Mouse (Mus musculus) CH12.LX (cell line): ENCODE data around the gene Nrp2. TPM values are rescaled to one million over a fixed set of nuclear protein-coding genes. Genes with fewer than 3 reads are reported as not detected.

Source experiments
- DNase-seq: peaks from one replicate; pipeline ENCODE4 v3.0.0-alpha.2; 2013; ENCODE audit errors: extremely low read depth
- H3K27ac ChIP-seq: 2 replicates; pipeline ENCODE4 v1.5.1; 2012; ENCODE audit warnings: low read depth, mild to moderate bottlenecking, control low read depth, moderate library complexity; ENCODE audit not compliant: insufficient read depth
- H3K27me3 ChIP-seq: replicated peaks from 2 replicates; pipeline ENCODE3; 2012; ENCODE audit warnings: inconsistent platforms
- H3K36me3 ChIP-seq, 2 experiments: replicated peaks in 1 of 2; 2 replicates each; pipeline versions ENCODE3 to v1.6.1; 2012; ENCODE audit warnings: inconsistent platforms in 1 of 2, low read length in 1 of 2, mild to moderate bottlenecking in 1 of 2, mixed read lengths in 1 of 2, moderate library complexity in 1 of 2; ENCODE audit not compliant: control insufficient read depth in 1 of 2, insufficient read depth in 1 of 2
- H3K4me1 ChIP-seq, 2 experiments: 2 replicates each; pipeline ENCODE4 v1.6.1; 2012; ENCODE audit warnings: inconsistent platforms in 1 of 2, moderate library complexity in 1 of 2; ENCODE audit not compliant: insufficient read depth in 2 of 2, control insufficient read depth in 1 of 2
- H3K4me2 ChIP-seq: 2 replicates; pipeline ENCODE4 v1.6.1; 2012; ENCODE audit warnings: low read depth, mild to moderate bottlenecking, control low read depth; ENCODE audit not compliant: poor library complexity, insufficient read depth, severe bottlenecking
- H3K4me3 ChIP-seq, 3 experiments: fragments of 150-350 bp in 1 of 3; sonication (generic) in 1 of 3; replicated peaks in 1 of 3; 2 replicates each; pipeline versions ENCODE3 to v1.5.1; 2011 to 2012; ENCODE audit warnings: low read depth in 2 of 3, low read length in 2 of 3, mild to moderate bottlenecking in 2 of 3, moderate library complexity in 2 of 3, control low read depth in 1 of 3, improper control_type of control experiment in 1 of 3, inconsistent platforms in 1 of 3, mixed read lengths in 1 of 3; ENCODE audit not compliant: poor library complexity in 1 of 3
- H3K79me2 ChIP-seq: replicated peaks from 2 replicates; pipeline ENCODE4 v1.6.1; 2012; ENCODE audit warnings: mild to moderate bottlenecking, moderate library complexity; ENCODE audit not compliant: control insufficient read depth, poor library complexity, insufficient read depth, severe bottlenecking; ENCODE audit errors: extremely low read depth
- H3K9ac ChIP-seq: 2 replicates; pipeline ENCODE4 v1.6.1; 2012; ENCODE audit warnings: low read depth, mild to moderate bottlenecking, control low read depth, moderate library complexity; ENCODE audit not compliant: insufficient read depth
- H3K9me3 ChIP-seq: replicated peaks from 2 replicates; pipeline ENCODE3; 2012; ENCODE audit warnings: low read length, inconsistent platforms, mixed read lengths
- BHLHE40 ChIP-seq: IDR thresholded peaks from 2 replicates; pipeline ENCODE4 v1.6.1; 2011; ENCODE audit warnings: mild to moderate bottlenecking, low read depth, low read length, improper control_type of control experiment
- CHD1 ChIP-seq: IDR thresholded peaks from 2 replicates; pipeline ENCODE4 v1.6.1; 2012; ENCODE audit warnings: low read depth, low read length, improper control_type of control experiment, inconsistent platforms
- HCFC1 ChIP-seq: IDR thresholded peaks from 2 replicates; pipeline ENCODE4 v1.6.1; 2012; ENCODE audit warnings: low read depth, mild to moderate bottlenecking, inconsistent platforms, low read length, improper control_type of control experiment
- KAT2A ChIP-seq: IDR thresholded peaks from 2 replicates; pipeline ENCODE4 v1.6.1; 2012; ENCODE audit warnings: low read length, improper control_type of control experiment, inconsistent platforms; ENCODE audit not compliant: insufficient replicate concordance
- MAFK ChIP-seq: IDR thresholded peaks from 2 replicates; pipeline ENCODE4 v1.6.1; 2011; ENCODE audit warnings: low read length, improper control_type of control experiment; ENCODE audit not compliant: insufficient replicate concordance
- MXI1 ChIP-seq: IDR thresholded peaks from 2 replicates; pipeline ENCODE4 v1.6.1; 2011; ENCODE audit warnings: mild to moderate bottlenecking, low read depth, low read length, improper control_type of control experiment
- MYC ChIP-seq: IDR thresholded peaks from 2 replicates; pipeline ENCODE4 v1.6.1; 2011; ENCODE audit warnings: low read depth, mild to moderate bottlenecking, improper control_type of control experiment, low read length
- PAX5 ChIP-seq: IDR thresholded peaks from 2 replicates; pipeline ENCODE4 v1.6.1; 2012; ENCODE audit warnings: low read length, inconsistent platforms, mixed read lengths
- RAD21 ChIP-seq: IDR thresholded peaks from 2 replicates; pipeline ENCODE4 v1.6.1; 2011; ENCODE audit warnings: low read depth, mild to moderate bottlenecking, low read length, improper control_type of control experiment, moderate library complexity
- RCOR1 ChIP-seq: conservative IDR thresholded peaks from 2 replicates; pipeline ENCODE4 v1.6.1; 2012; ENCODE audit warnings: low read depth, mild to moderate bottlenecking, inconsistent platforms, low read length, improper control_type of control experiment
- USF1 ChIP-seq: IDR thresholded peaks from 2 replicates; pipeline ENCODE4 v1.6.1; 2014; ENCODE audit warnings: low read depth, mild to moderate bottlenecking, inconsistent platforms, low read length, improper control_type of control experiment
- ZC3H11A ChIP-seq: IDR thresholded peaks from 2 replicates; pipeline ENCODE4 v1.6.1; 2012; ENCODE audit warnings: low read depth, mild to moderate bottlenecking, inconsistent platforms, low read length, improper control_type of control experiment
- dilution Hi-C: fragments of 300-500 bp; cut with MboI; formaldehyde crosslinking; loops from 2 replicates; pipeline ENCODE4 v1.14.3; 2020; ENCODE audit warnings: low sequenced_read_pairs; ENCODE audit not compliant: extremely low pct_unique_long_range_greater_than_20kb, extremely low pct_ligation_motif_present
- in situ Hi-C: fragments of 300-500 bp; cut with MboI; formaldehyde crosslinking; loops from 3 replicates; pipeline ENCODE4 v1.14.3; 2019; ENCODE audit warnings: low sequenced_read_pairs, low pct_ligation_motif_present, low pct_unique_long_range_greater_than_20kb, mixed read lengths
- polyA plus RNA-seq: library from polyadenylated mRNA; unstranded; fragments of >175 nt; gene quantifications from 2 replicates; pipeline ENCODE4 v1.2.1, GENCODE M21; 2012; ENCODE audit warnings: low read depth; ENCODE audit not compliant: insufficient read length
- total RNA-seq, 2 experiments: library from RNA; depleted of rRNA; stranded (reverse); fragments of 300-350 nt in 1 of 2; fragments of >200 nt in 1 of 2; gene quantifications; 2 replicates each; pipeline ENCODE4 v1.2.3; 2012 to 2014

Gene Nrp2
- total and polyA plus RNA-seq, 3 experiments = 16.4 to 24.4 (median 17.3) TPM

GRCm38 (mm10) chr1:62809601-62810228 lies 106.6 kb downstream of the Nrp2 start:
- in situ Hi-C loops (loop anchor here (25.0 kb wide), 1 partner anchor 872 kb away; no protein-coding TSS in a partner anchor), dilution Hi-C loops (no loop called here)
- H3K9ac ChIP-seq = no peak overlapping the region
- no peak overlapping the region for H3K27ac ChIP-seq
- H3K9me3 ChIP-seq = no peaks in the 10 kb centered on the region
- TF ChIP-seq MYC (no peak), MAFK (no peak), MXI1 (no peak), HCFC1 (no peak), RCOR1 (no peak), CHD1 (no peak), PAX5 (no peak), BHLHE40 (no peak), RAD21 (no peak), KAT2A (no peak), USF1 (no peak), ZC3H11A (no peak)
- H3K4me1 ChIP-seq = peaks cover 0 to 8% of the 10 kb centered on the region in 2 experiments; a peak in 1 of 4 replicates
- H3K36me3 ChIP-seq = peaks cover 0 to 26% of the 10 kb centered on the region in 2 experiments
- no peak overlapping the region for H3K4me3 ChIP-seq
- H3K4me2 ChIP-seq = no peak overlapping the region
- H3K27me3 ChIP-seq = no peaks in the 10 kb centered on the region
- no peaks in the 10 kb centered on the region for H3K79me2 ChIP-seq
- DNase-seq = no peak

- Histone ChIP-seq H3K4me3 (no peak overlapping the region), H3K4me1 (peaks cover 0 to 8% of the 10 kb centered on the region in 2 experiments; a peak in 1 of 4 replicates), H3K9ac (no peak overlapping the region)
- DNase-seq = no peak
- TF ChIP-seq MAFK = no peak
- TF ChIP-seq, all 38 proteins: peak for 0
- in situ Hi-C loops = loop anchor here (25.0 kb wide), 1 partner anchor 874 kb away; no protein-coding TSS in a partner anchor
- Histone ChIP-seq H3K36me3 (peaks cover 0 to 29% of the 10 kb centered on the region in 2 experiments), H3K27me3 (no peaks in the 10 kb centered on the region), H3K4me2 (no peak overlapping the region), H3K27ac (no peak overlapping the region), H3K9me3 (no peaks in the 10 kb centered on the region), H3K79me2 (no peaks in the 10 kb centered on the region)
- dilution Hi-C loops = no loop called here
Measured at GRCm38 (mm10) chr1:62811141-62811540, 108.1 kb downstream of the Nrp2 start.
